Mouse (Mus musculus) frontal cortex, adult 2 months (tissue): ENCODE measurements at regions not wholly inside any gene's neighbourhood (a gene's known extent, or its start where the extent isn't known, plus 50 kb on each side); places are given as distances from the start of the nearest gene placed in this dataset.

ENCODE experiments used
- DNase-seq, 2 experiments: peaks; one replicate each; pipeline ENCODE4 v3.0.0; 2022; ENCODE audit warnings: low spot score in 1 of 2; ENCODE audit errors: extremely low spot score in 1 of 2

DNA sequence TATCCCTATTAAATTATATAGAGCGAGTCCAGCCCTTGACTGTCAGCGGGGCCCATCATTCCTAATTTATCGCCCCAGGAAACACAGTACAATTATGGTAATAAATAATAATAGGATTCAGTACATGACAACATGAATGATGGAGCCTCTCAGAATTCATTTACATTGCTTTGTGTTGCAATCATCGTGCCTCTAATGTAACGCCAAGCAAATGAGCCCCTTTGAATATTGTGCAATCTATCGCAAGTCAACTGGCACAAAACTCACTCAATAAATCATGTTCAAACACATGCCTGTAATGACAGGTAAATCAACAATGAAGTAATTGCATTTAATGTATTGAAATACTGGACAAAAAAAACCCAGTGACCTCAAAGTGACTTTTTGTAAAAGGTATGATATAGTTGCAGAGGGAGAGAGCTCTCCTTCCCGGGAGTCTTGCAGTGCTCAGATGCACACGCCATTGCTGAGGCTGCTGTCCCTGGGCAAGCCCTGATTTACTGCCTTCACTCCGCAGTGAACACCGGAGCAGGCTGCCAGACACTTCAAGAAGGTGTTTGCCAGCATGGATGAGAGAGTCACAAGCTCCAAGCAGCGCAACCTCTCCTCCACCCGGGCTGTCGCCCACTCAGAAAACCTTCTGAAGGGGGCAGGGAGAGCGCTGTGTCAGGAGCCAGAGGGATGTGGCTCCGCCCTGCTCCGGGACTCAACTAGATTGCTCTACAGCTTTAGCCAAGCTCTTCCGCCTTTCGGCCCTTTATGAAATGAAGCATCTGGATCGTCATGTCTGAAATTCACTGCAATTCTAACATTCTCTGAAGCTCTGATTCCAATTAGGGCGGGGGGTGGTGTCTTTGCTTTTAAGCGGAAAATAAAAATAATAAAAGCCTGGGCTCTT lies 232.6 kb downstream of the Gm45692 start:
- peak in 1 of 2 experiments; percentile 43 for DNase-seq

- DNase-seq = peak in 1 of 2 experiments; percentile 6
Measured at GRCm38 (mm10) chr8:26352541-26353010, 233.2 kb downstream of the Gm45692 start.

DNA sequence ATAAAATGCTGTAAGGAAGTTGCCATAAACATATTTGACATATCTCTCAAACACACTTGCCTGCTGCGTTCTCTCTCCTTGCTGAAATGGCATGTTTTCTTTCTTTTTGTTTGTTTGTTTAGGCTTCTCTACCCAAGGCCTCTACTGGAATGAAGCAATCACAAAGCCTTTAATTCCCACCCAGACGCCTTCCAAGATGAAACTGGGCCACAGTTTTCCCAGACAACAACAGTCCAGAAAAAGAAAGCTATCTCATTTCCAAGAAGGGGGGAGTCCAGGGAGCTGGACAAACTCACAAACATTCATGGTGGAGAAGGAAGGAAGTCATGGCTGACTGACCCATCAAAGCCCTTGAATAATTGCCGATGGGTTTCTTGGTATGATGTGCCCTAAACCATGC lies 234.1 kb downstream of the Gm45692 start:
- DNase-seq = no peak

- no peak for DNase-seq
Measured at GRCm38 (mm10) chr8:26354516-26354915, 235.2 kb downstream of the Gm45692 start.

GRCm38 (mm10) chr8:26356801-26357200 lies 237.5 kb downstream of the Gm45692 start:
- DNase-seq = no peak

GRCm38 (mm10) chr8:26358711-26359136 lies 239.4 kb downstream of the Gm45692 start:
- DNase-seq = no peak

DNA sequence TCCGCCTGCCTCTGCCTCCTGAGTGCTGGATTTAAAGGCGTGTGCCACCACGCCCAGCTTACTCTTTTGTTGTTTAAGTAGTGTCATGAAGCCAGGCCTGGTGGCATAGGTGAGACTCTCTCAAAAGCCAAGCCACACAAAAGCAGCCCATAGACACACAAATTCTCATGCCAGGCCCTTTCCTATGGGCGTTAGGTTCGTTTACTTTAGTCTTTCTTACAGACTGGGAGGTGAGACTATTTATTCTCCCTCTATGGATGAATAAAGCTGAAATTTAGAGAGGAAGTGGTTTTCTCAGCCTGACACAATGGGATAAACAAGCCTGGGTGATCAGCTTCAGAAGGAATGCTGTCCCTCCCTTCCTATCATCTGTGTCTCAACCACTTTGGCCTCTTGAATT lies 243.0 kb downstream of the Gm45692 start:
- DNase-seq = no peak

DNA sequence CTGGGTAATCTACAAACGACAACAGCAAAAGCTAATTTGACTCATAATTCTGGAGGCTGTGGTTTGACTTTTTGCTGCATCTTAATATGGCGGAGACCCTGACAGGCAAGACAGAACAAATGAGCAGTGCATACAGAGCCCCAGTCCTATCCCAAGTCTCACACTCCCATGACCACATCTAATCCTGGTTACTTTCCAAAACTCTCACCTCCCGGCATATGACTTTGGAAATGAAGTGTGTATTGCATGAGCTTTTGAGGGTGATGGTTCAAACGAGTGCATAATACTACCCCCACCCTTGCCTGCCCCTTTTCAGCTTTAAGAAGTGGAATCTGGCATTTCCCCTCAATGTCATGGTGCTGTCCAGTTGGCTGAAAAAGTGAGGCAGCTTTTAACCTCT lies 244.3 kb downstream of the Gm45692 start:
- no peak for DNase-seq

DNA sequence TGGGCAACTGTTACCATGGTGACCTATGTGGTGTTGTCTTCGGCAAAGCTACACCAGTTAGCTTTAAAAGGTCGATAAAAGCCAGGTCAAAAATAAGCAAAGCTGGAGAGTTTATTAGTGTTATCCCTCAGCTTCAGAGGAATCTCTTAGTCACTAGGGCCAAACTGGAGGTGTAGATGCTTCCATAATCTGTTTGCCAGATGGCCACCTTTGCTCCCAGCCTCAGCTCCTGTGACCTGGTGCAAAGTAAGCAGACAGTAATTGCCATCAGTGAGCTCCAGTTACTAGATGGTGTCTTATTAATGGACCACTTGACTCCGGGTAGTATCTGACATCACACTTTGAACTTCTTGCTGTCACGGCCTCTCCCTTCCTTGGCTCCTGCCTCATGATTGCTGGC lies 245.3 kb downstream of the Gm45692 start:
- no peak for DNase-seq

DNA sequence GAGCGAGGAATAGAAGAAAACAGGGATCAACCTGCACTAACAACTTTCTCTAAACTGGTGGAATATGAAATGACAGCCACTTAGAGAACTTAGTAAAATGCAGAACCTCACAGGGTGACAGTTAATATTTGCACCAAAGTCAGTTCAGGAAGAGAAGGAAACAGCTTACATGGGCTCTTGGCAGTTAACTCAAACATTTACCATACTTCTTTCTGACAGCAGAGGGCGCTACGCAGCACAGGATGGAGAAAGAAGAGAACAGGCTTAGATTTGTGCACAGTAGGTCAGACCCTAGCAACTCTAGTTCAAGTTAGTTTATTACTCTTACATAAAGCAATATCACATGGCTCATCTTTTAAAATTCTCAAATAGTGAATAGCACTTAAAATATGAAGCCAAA lies 261.3 kb downstream of the Gm45692 start:
- DNase-seq = peak; percentile 30 to 93

GRCm38 (mm10) chr8:26382426-26382825 lies 263.1 kb downstream of the Gm45692 start:
- no peak for DNase-seq

DNA sequence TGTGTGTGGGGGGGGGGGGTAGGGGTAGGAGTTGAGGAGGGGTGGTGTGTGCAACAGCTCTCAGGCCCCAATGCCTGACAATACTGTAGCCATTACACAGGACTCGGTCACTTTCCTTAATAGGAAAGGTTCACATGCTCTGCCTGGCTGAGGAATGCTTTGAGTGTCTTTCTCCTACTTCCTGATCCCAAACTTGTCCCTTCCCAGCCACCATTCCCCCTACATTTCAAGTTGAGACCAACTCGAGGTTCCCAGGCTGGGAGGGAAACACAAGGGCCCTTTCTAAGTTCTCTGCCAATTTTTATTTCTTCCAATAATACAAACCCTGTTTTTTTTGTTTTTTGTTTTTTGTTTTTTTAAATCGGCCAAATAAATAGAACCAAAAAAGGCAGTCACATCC lies 264.6 kb downstream of the Gm45692 start:
- DNase-seq = no peak

DNA sequence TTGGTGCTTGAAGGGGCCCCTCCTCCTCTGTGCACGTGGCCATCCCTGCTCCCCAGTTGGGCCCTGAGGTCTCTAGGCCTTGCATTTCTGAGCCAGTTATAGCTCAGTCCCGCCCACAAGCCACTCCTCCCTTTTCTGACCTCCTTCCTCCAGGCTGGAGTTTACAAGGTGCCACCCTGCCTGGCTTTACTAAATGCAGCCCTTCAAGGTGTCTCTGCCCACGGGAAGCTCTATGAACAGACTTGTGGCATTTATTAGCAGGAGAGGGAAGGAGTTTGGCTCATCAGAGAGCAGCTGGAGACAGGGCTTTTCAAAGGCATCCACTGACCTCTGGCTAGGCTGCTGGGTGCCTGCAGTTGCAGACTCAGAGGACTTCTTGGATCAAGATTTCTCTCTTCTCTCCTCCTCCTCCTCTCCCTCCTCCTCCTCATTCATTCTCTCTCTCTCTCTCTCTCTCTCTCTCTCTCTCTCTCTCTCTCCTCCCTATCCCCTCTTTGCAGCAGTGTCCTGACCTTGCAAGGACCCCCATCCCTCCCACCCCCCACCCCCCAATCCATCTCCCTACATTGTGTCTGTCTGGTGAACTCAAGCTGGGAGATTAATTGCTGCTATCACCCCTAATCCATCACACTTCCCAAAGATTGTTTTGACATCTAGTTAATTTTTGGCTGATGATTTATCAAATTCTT lies 265.1 kb downstream of the Gm45692 start:
- no peak for DNase-seq

- DNase-seq = no peak
Measured at GRCm38 (mm10) chr8:26384994-26385345, 265.6 kb downstream of the Gm45692 start.

GRCm38 (mm10) chr8:26395061-26395460 lies 275.7 kb downstream of the Gm45692 start:
- DNase-seq = no peak

GRCm38 (mm10) chr8:26420002-26420401 lies 300.7 kb downstream of the Gm45692 start:
- DNase-seq = no peak

DNA sequence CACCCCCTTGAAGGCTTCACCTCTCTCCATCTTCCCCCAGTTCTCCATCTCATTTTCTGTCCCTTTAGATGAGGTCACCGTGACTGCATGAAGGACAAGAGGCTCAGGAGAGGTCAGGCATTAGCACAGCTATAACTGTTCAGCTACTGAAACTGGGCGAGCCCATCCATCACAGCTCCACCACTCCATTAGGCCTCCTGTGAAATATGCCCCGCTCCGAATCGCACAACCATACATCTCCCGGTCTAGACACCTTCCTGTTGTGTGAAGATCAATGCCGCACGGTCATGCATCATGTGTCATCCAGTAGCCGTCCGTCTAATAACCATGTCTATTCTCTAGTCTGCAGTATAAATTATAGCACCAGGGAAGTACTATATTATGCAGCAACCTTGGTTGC lies 301.2 kb downstream of the Gm45692 start:
- DNase-seq = no peak

DNA sequence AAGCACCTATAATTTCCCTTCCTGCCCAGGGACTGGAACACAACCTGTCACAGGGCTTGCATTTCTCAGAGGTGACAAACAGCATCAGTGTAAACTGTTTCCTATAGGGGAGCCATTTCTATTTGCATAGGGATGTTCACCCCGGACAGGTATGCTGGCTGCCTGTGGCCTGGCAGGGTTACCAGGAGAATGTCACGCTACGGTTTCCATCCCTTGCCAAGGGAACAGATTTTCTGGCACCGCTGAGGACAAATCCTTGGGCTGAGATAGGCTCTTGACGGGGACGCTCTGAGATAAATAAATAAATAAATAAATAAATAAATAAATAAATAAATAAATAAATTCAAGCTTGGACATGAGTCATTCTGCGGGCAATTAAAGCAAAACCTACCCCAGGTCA lies 308.0 kb downstream of the Gm45692 start:
- DNase-seq = no peak

DNA sequence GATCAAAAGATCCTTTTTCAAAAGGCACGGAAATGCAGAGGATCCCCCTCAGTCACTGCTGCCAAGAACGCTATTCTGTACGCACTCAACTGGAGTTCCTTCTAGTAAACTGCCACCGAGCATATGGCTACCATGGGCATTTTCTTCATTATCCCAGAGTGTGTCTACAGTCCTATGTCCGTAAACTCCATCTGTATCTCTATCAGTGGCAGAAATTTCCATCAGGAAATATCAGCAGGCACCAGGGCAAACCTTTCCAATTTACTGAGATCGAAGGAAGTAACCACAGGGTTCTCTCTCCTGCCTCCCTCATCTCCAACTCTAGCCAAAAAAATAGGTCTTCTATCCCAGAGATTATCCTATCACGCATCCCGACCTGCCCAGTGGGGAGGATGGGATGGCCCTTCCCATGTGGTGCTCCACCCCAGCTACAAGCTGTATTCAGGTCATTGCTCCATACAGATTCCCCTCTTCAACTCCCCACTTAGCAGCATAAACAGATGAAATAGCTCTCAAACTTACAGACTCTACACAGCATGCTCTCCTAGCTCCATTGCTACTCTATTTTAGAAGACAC lies 310.5 kb downstream of the Gm45692 start:
- DNase-seq = no peak

DNA sequence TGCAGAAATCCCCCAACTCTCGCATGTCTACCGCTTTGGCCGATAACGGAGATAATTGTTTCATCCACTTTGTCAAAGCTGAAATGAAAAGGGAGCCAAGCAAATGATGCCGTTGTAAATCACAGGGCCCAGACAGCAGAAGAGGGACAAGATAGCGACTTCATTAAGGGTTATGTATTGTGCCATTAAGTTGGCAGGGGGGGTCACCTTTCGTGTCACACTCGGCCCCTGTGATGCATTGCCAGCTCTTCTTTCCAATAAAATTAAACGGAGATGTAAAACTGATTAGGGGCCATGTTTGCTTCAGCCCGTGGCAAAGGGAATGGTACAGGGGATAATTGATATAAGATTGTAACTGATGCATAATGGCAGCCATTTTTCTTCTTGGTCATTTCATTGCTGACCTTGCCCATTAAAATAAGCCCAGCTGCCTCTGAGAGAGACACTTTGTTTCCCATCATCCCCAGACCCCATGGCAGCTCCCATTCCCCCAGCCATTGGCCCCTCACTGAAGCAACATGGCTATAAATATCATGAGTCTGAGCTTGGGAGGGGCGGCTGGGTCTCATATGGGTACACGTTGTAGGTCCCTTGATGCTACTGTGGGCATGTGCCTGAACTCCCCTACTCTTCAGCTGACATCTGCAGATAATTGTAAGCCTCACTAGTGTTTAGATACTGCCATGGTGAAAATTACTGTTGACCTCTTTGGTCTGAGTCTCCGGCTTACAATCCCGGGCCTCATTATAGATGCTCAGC lies 313.0 kb downstream of the Gm45692 start:
- DNase-seq = no peak

GRCm38 (mm10) chr8:26436236-26436635 lies 316.9 kb downstream of the Gm45692 start:
- no peak for DNase-seq
